Mouse (Mus musculus): Measurements from ENCODE around the gene Sel1l. TPM values are rescaled to one million over a fixed set of nuclear protein-coding genes. Genes with fewer than 3 reads are reported as not detected.

The Sel1l gene
- polyA plus RNA-seq, 1 experiment from 2014 or later, result 66.7 TPM

DNA sequence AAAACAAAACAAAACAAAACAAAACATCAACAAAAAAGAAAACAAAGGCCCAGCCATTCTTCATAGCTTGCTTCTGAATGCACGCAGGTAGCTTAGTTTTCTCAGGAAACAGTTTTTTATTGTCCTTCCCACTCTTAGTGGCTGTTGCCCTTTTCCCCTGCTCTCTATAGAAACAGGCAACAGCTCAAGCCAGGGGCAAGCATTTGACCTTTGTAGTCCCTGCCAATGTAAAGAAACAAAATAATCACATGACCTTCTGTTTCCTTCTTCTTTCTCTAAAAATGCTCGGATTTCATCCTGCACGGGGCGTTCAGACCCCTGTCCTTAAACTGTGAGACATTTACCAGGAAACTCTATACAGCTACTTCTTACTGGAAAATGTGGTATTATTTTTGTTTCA, 4.4 kb downstream of the Sel1l start:
- H3K36me3 ChIP-seq (ENCODE audit: insufficient read depth, low read length), result peaks cover 19% of the 10 kb centered on the region
- H3K4me3 ChIP-seq (replicated peaks; ENCODE audit: low read depth, low read length), result no peak overlapping the region
- no peak overlapping the region for H3K9ac ChIP-seq (ENCODE audit: low read depth, low read length)
- no peaks in the 10 kb centered on the region for H3K9me3 ChIP-seq (replicated peaks; ENCODE audit: low read length)
- peaks cover 6% of the 10 kb centered on the region; the same call in 1 of the 2 replicates for H3K4me1 ChIP-seq (replicated peaks; ENCODE audit: insufficient read depth, low read length)
- no peak for TF ChIP-seq CTCF (IDR thresholded peaks at IDR 0.05; ENCODE audit: low read depth)
- 33% methylated on average over 4 of the region's 4 CpGs for WGBS
- H3K27ac ChIP-seq, result no peak overlapping the region
- no peak overlapping the region for H3K4me2 ChIP-seq (ENCODE audit: low read length)
- H3K27me3 ChIP-seq (ENCODE audit: insufficient read depth, low read length), result no peaks in the 10 kb centered on the region
- ATAC-seq (replicated peaks; ENCODE audit: low FRiP score, low read depth), result no peak
- no peak for DNase-seq (ENCODE audit: low spot score)

DNA sequence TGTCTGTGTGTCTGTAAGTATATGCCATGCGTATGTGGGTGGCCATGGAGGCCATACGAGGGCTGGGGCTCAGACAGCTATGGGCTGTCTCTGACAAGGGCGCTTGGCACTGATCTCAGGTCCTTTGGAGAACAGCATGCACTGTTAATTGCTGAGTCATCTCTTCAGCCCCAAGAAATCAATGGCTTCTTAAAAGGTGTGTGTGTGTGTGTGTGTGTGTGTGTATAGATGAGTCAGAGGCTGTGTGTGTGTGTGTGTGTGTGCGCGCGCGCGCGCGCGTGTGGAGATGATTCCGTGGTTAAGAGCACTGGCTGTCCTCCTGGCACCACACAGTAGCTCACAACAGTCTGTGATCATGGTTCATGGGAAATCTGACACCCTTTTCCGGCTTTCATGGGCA, 5.1 kb downstream of the Sel1l start:
- peaks cover 23% of the 10 kb centered on the region for H3K36me3 ChIP-seq (ENCODE audit: insufficient read depth, low read length)
- H3K9ac ChIP-seq (ENCODE audit: low read depth, low read length), result no peak overlapping the region
- peaks cover 6% of the 10 kb centered on the region; the same call in 1 of the 2 replicates for H3K4me1 ChIP-seq (replicated peaks; ENCODE audit: insufficient read depth, low read length)
- H3K27me3 ChIP-seq (ENCODE audit: insufficient read depth, low read length), result no peaks in the 10 kb centered on the region
- no peak for ATAC-seq (replicated peaks; ENCODE audit: low FRiP score, low read depth)
- H3K4me3 ChIP-seq (replicated peaks; ENCODE audit: low read depth, low read length), result no peak overlapping the region
- no peak overlapping the region for H3K27ac ChIP-seq
- no peaks in the 10 kb centered on the region for H3K9me3 ChIP-seq (replicated peaks; ENCODE audit: low read length)
- H3K4me2 ChIP-seq (ENCODE audit: low read length), result no peak overlapping the region
- TF ChIP-seq CTCF (IDR thresholded peaks at IDR 0.05; ENCODE audit: low read depth), result no peak
- no peak for DNase-seq (ENCODE audit: low spot score)
- 95% methylated on average over 13 of the region's 13 CpGs for WGBS

DNA sequence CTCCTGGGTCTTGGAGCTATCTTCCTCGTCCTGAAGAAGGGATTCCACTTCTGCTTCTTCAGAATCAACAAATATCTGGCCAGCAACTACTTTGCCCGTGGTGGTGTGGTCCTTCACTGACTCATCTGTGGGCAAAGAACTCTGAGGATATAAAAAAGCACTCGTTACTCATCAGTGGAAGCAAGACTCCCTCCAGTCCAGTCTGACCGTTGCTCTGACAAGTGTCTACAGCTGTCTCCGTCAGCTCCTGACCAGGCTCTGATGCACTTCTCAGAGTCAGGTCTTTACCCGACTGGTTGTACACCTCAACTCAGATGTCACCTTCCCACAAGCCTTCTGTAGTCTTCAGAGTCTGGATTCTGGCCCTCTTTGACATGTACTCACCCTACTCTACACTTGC, 7.2 kb downstream of the Sel1l start:
- Histone ChIP-seq H3K9ac (ENCODE audit: low read depth, low read length) (no peak overlapping the region), H3K27me3 (ENCODE audit: insufficient read depth, low read length) (no peaks in the 10 kb centered on the region), H3K4me1 (replicated peaks; ENCODE audit: insufficient read depth, low read length) (no peaks in the 10 kb centered on the region), H3K27ac (no peak overlapping the region), H3K4me3 (replicated peaks; ENCODE audit: low read depth, low read length) (no peak overlapping the region), H3K4me2 (ENCODE audit: low read length) (no peak overlapping the region), H3K36me3 (ENCODE audit: insufficient read depth, low read length) (peaks cover 36% of the 10 kb centered on the region), H3K9me3 (replicated peaks; ENCODE audit: low read length) (no peaks in the 10 kb centered on the region)
- 88% methylated on average over 6 of the region's 6 CpGs for WGBS
- no peak for ATAC-seq (replicated peaks; ENCODE audit: low FRiP score, low read depth)
- no peak for TF ChIP-seq CTCF (IDR thresholded peaks at IDR 0.05; ENCODE audit: low read depth)
- no peak for DNase-seq (ENCODE audit: low spot score)

DNA sequence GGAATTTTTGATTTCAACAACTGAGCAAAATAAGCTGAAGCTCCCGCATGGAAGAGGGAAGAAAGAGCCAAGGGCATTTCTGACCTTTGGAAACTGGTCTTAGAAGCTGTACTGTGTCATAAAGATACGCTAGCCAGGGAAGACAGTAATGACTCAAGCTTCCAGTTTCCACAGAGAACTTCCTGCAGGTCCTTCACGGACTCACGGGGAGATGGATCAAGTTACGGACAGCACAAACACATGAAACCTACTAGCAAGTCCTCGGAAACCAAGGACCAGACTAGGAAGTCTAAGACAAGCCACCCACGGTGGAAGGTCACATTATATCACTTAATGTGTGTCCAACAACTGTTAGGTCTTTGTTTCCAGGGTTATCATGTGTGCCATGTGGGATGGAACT, 10.7 kb downstream of the Sel1l start:
- DNase-seq (ENCODE audit: low spot score) (no peak), ATAC-seq (replicated peaks; ENCODE audit: low FRiP score, low read depth) (no peak)
- Histone ChIP-seq H3K9ac (ENCODE audit: low read depth, low read length) (no peak overlapping the region), H3K9me3 (replicated peaks; ENCODE audit: low read length) (no peaks in the 10 kb centered on the region), H3K27ac (no peak overlapping the region), H3K4me3 (replicated peaks; ENCODE audit: low read depth, low read length) (no peak overlapping the region), H3K27me3 (ENCODE audit: insufficient read depth, low read length) (no peaks in the 10 kb centered on the region), H3K4me1 (replicated peaks; ENCODE audit: insufficient read depth, low read length) (no peaks in the 10 kb centered on the region), H3K36me3 (ENCODE audit: insufficient read depth, low read length) (peaks cover 51% of the 10 kb centered on the region), H3K4me2 (ENCODE audit: low read length) (no peak overlapping the region)
- WGBS, result 54% methylated on average over 7 of the region's 7 CpGs
- no peak for TF ChIP-seq CTCF (IDR thresholded peaks at IDR 0.05; ENCODE audit: low read depth)

DNA sequence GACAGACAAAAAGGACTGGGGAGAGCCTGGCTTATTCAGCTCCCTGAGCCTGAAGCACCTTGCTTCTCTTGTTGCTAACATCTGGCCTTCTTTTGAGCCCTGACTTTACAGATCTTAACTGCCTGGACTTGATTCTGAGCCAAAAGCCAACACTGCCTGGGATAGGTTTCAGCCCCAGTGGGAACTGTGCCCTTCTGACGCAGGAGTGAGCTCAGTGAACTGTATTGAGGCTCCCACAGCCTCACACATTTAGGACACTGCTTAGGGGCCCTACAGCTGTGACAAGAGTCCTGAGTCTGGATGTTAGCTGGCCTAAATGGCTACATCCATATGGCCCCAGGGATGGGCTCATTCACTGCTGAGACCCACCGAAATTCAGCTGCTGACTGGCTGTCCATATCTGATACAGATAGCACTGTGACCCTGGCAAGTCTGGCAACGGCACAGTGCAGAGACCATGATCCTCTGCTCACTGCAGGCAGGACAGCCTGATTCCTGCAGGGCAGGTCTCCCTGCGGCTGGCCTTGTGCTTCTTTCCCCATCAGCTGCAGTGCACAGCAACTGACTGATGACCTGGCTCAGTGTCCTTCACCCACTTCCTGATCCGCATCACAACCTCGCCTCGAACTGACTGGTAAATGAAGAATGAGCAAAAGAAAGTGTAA, 11.4 kb downstream of the Sel1l start:
- TF ChIP-seq CTCF (IDR thresholded peaks at IDR 0.05; ENCODE audit: low read depth), result no peak
- no peak; the same call in 1 of the 2 replicates for ATAC-seq (replicated peaks; ENCODE audit: low FRiP score, low read depth)
- 81% methylated on average over 7 of the region's 7 CpGs for WGBS
- no peak for DNase-seq (ENCODE audit: low spot score)
- Histone ChIP-seq H3K9me3 (replicated peaks; ENCODE audit: low read length) (no peaks in the 10 kb centered on the region), H3K4me3 (replicated peaks; ENCODE audit: low read depth, low read length) (no peak overlapping the region), H3K4me1 (replicated peaks; ENCODE audit: insufficient read depth, low read length) (no peaks in the 10 kb centered on the region), H3K9ac (ENCODE audit: low read depth, low read length) (no peak overlapping the region), H3K27ac (no peak overlapping the region), H3K27me3 (ENCODE audit: insufficient read depth, low read length) (no peaks in the 10 kb centered on the region), H3K4me2 (ENCODE audit: low read length) (no peak overlapping the region), H3K36me3 (ENCODE audit: insufficient read depth, low read length) (peaks cover 57% of the 10 kb centered on the region)

DNA sequence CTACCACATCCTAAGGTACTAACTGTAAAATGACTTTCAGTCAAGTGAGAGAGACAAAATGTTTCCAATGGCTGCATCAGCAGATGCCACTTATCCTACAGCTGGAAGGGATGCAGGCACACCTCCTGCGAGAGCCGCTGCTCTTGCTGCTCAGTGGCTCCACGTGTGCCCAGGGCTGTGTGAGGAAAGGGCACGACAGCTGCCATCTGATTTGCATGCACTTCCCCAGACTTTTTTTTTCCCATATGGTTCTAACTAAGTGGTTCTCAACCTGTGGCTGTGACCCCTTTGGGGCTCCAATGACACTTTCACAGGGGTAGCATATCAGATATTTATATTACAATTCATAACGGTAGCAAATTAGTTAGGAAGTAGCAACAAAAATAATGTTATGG, 15.0 kb downstream of the Sel1l start:
- no peak overlapping the region for H3K27ac ChIP-seq
- no peak overlapping the region for H3K4me2 ChIP-seq (ENCODE audit: low read length)
- no peak overlapping the region for H3K4me3 ChIP-seq (replicated peaks; ENCODE audit: low read depth, low read length)
- no peaks in the 10 kb centered on the region for H3K27me3 ChIP-seq (ENCODE audit: insufficient read depth, low read length)
- H3K36me3 ChIP-seq (ENCODE audit: insufficient read depth, low read length), result peaks cover 47% of the 10 kb centered on the region
- no peak for ATAC-seq (replicated peaks; ENCODE audit: low FRiP score, low read depth)
- 64% methylated on average over 5 of the region's 5 CpGs for WGBS
- no peak for DNase-seq (ENCODE audit: low spot score)
- H3K9me3 ChIP-seq (replicated peaks; ENCODE audit: low read length), result no peaks in the 10 kb centered on the region
- no peak overlapping the region for H3K9ac ChIP-seq (ENCODE audit: low read depth, low read length)
- TF ChIP-seq CTCF (IDR thresholded peaks at IDR 0.05; ENCODE audit: low read depth), result no peak
- H3K4me1 ChIP-seq (replicated peaks; ENCODE audit: insufficient read depth, low read length), result no peaks in the 10 kb centered on the region
